Mouse (Mus musculus): ENCODE results near the gene Ecm1. TPM values are rescaled to one million over a fixed set of nuclear protein-coding genes. Genes with fewer than 3 reads are reported as not detected.

Ecm1 gene
- total RNA-seq (2014; fragmentation: Nextera tagmentation) (8.2 and 17.2 TPM in 2 replicates), total RNA-seq (2017) (not detected in 2 replicates)

DNA sequence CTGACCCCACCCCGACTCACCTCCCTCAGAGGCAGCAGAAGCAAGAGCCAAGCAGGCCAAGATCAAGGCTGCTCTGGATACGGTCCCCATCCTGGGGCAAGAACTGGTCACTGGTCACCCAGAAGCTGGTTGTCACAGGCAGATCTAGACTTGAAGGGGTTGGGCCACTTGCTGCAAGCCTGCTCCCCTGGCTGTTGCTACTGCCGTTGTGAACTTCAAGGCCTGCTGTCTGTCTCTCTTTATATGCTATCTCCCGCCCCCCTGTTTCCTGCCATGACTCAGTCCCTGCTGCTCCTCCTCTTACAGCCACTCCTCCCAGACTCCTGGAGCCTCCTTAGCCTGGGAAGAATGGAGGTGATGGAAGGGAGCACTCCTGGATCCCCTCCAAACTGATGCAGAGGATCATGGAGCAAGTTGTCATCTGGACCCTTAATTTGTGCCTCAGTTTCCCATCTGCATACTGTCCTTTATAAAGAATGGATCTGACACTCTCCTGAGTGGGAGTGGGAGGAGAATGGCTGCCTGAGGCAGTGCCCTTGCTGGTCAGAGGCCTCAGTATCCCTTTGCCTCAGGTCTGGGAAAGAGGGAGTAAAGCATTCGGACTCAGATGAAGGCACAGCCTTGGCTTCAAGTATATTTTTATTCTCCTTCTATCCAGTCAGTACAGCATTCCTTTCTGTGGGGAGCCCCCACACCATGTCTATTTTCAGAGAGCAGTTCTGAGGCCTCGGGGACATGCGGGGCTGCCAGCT lies at the start of gene Ecm1:
TSS of gene Ecm1 (minus strand) at position 217 of the 752 bp plus-strand sequence.
- ATAC-seq (replicated peaks; ENCODE audit: low FRiP score, low TSS enrichment, poor library complexity, severe bottlenecking), result no peak; the same call in 1 of the 2 replicates

DNA sequence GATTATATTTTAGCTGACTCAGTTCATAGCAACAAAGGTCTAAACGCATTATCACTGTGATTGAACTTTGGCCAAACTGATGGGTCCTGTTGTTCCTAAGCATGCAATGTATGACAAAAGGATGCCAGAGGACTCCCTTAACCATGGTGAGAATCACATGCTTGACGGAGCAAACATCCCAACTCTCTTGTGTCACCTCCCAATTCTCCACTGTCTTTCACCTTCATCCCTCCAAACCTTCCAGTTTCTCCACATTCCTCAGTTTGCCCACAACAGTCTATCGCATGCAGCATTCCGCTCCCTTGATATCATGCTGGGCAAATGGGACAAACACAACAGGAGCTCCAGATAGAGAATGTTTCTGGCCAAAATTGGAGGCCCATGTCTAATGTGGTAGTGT lies 46.1 kb upstream of the Ecm1 start:
- ATAC-seq (replicated peaks; ENCODE audit: low FRiP score, low TSS enrichment, poor library complexity, severe bottlenecking), result no peak

- ATAC-seq (replicated peaks; ENCODE audit: low FRiP score, low TSS enrichment, poor library complexity, severe bottlenecking), result no peak
These were observed 32.6 kb upstream of the Ecm1 start for GRCm38 (mm10) chr3:95771985-95772384.

DNA sequence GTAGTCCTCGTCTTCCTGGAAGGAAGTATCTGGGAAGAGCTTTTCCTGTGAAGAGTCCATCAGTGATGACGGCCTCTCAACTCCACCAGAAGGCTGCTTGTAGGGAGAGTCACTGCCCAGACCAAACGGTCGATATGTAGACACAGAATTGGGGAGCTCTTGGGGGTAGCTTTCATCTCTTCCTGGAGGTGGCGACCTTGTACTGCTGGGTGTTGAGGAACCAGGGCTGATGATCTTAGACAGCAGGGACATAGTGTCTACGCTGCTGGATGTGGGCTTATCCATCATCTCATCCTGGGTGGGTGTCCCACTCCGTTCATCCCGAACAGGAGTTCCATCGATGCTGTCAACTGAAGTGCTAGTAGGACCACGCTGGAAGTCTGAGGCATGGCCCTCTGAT lies 26.2 kb upstream of the Ecm1 start:
- ATAC-seq (replicated peaks; ENCODE audit: low FRiP score, low TSS enrichment, poor library complexity, severe bottlenecking), result peak; percentile 34; the same call in 1 of the 2 replicates

DNA sequence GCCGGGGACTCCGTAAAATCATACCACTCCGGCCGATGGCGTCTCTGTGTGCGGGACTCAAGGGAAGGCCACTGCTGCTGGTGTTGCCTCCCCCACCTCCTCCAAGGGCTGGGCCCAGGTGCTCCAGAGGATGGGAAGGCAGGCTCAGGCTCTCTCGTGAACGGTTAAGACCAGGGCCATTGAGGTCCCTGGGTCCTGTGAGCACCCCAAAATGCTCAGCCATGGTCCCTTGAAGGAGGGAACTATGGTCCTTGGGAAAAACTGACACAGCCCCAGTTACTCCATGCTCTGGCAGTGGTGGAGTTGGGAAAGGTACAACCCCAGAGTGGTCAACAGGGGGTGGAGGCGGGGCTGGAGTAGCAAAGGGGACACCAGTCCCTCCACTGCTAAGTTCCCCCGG lies 24.4 kb upstream of the Ecm1 start:
- ATAC-seq (replicated peaks; ENCODE audit: low FRiP score, low TSS enrichment, poor library complexity, severe bottlenecking), result no peak

- no peak for ATAC-seq (replicated peaks; ENCODE audit: low FRiP score, low TSS enrichment, poor library complexity, severe bottlenecking)
These were observed 23.6 kb upstream of the Ecm1 start for GRCm38 (mm10) chr3:95762961-95763360.

DNA sequence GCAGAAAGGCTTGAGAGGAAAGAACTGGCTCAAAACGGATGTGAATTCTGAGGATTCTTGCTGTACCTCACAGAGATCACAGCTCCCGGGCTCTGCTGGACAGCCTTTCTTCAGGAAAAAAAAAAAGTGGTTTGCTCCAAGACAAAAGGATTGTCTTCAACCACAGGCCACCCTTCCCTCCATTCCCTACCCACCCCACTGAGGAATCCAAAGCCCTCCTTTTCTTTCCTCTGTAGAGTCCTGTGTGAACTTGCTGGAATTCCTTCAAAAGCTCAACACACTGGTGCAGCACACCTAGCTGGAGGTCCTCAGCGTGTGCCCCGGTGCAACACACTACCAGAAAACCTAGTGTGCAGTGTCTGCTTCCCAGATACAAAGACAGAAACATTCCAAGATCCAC lies 22.4 kb upstream of the Ecm1 start:
- ATAC-seq (replicated peaks; ENCODE audit: low FRiP score, low TSS enrichment, poor library complexity, severe bottlenecking), result no peak

GRCm38 (mm10) chr3:95760656-95761055 lies 21.3 kb upstream of the Ecm1 start:
- ATAC-seq (replicated peaks; ENCODE audit: low FRiP score, low TSS enrichment, poor library complexity, severe bottlenecking), result no peak

DNA sequence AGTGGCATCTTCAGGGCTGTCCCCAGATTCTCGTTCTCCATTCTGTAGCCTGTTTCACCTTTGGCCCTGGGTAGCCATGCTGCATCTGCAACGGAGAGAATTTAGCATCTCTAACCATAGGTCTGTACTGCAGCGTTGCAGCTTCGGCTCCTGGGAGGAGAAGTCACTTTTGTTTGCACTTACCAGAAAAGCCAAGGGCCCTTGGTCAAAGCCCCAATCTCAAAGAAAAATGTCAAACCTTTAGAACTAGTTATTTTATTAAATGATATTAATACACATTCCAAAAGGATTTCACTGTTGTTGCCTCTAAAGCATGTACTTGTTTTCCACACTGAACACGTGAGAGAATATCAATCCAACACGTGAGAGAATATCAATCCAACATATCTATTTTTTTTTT lies 20.7 kb upstream of the Ecm1 start, which contains the start of gene Tars2:
TSS of gene Tars2 (minus strand) at position 101 of the 400 bp plus-strand sequence.
- ATAC-seq (replicated peaks; ENCODE audit: low FRiP score, low TSS enrichment, poor library complexity, severe bottlenecking), result no peak

DNA sequence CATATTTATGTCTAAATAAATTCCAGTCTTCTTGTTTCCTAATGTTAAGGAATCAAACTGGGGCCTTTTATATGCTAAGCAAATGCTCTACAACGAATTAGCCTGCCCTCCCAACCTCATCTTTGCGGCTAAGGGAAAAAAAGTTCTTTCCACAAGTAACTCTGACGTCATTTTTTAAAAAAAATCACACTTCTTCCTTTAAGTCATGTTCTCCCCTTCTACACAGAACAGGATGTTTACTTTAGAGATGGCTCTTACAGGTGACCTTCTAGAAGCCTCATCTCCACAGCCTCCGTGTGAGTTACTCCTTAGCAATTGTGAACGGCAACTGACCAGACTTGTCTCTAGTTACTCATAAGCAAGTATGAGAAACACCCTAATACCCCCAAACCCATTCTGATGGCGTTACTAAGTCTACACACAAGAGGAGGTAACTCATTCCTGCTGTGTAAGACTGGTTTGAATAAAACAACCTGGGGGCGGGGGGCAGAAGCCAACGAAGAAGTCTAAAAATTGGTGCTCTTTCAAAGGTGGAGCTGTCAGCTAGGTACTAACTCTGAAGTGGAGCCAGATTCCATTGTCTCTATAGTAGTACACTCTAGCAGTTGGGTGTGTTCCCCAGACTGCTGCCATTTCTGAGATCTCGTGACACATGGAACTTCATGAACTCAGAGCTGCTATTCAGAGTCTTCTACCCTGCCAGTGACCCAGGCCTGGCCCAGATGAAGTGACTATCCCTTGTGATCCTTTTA lies 19.3 kb upstream of the Ecm1 start:
- no peak for ATAC-seq (replicated peaks; ENCODE audit: low FRiP score, low TSS enrichment, poor library complexity, severe bottlenecking)

- no peak for ATAC-seq (replicated peaks; ENCODE audit: low FRiP score, low TSS enrichment, poor library complexity, severe bottlenecking)
These were observed 17.4 kb upstream of the Ecm1 start for GRCm38 (mm10) chr3:95756808-95757207.

DNA sequence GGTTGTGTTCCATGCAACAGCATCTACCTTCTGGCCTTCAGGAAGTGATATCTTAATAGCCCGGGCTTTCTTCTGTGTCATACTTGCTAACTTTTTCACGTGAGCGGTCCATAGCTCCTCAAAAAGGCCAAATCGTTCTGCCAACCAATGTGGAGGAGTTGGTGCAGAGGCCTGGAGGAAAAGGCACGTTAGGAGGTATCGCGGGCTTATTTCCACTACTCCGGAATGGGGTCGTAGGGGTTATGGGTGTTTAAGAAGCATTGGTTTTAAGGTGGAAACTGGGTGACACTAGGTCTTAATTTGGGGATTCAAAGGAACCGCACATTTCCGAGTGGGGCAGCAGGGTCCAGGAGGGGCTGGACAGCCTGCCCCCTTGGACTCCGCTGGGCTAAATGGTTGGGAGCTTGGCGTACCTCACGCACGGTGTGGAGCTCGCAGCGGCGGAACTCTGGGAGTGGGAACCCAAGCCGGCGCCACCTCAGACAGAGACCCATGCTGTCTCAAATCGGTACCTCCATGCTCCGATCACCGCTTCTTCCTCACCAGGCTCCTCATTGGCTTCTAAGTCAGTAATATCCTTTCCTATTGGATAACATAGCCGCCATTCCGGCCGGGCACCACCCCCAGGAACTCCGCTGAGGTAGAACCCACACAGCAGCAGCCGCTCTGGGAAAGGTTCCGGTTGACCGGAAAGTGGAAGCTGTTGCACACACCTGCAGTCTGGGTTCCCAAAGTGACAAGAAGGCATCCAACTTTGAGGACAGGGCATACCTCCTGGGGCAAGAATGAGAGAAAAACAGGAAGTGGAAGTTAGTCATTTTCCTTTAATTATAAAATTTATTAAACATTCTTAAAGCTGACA lies 15.2 kb upstream of the Ecm1 start:
- ATAC-seq (replicated peaks; ENCODE audit: low FRiP score, low TSS enrichment, poor library complexity, severe bottlenecking), result peak; percentile 98

GRCm38 (mm10) chr3:95752935-95753334 lies 13.6 kb upstream of the Ecm1 start:
- ATAC-seq (replicated peaks; ENCODE audit: low FRiP score, low TSS enrichment, poor library complexity, severe bottlenecking), result no peak

DNA sequence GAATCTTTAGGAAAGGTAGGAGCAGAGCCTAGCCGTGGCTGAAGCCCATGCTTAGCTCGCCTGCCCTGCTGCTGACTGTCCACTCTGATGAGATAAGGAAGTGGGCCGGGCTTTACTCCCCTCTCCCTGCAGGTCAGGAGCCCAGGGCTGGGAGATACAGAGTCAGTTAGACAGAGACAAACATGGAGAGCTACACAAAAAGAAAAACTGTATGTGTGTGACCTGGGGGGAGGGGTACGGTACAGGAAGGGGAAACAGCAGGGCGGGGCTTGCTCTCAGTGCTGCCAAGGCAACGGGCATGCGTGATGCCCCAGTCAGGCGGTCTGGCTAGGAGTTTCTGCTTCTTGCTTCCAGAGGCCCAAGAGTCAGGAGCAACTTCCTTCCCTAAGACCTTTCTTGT lies 1.0 kb upstream of the Ecm1 start:
- no peak for ATAC-seq (replicated peaks; ENCODE audit: low FRiP score, low TSS enrichment, poor library complexity, severe bottlenecking)

- ATAC-seq (replicated peaks; ENCODE audit: low FRiP score, low TSS enrichment, poor library complexity, severe bottlenecking), result no peak
These were observed 4.2 kb downstream of the Ecm1 start for GRCm38 (mm10) chr3:95735071-95735670.

- ATAC-seq (replicated peaks; ENCODE audit: low FRiP score, low TSS enrichment, poor library complexity, severe bottlenecking), result 0 out of 2 replicates have a peak, but pooled peaks have one; percentile 32
These were observed 5.2 kb downstream of the Ecm1 start for GRCm38 (mm10) chr3:95734092-95734702.

DNA sequence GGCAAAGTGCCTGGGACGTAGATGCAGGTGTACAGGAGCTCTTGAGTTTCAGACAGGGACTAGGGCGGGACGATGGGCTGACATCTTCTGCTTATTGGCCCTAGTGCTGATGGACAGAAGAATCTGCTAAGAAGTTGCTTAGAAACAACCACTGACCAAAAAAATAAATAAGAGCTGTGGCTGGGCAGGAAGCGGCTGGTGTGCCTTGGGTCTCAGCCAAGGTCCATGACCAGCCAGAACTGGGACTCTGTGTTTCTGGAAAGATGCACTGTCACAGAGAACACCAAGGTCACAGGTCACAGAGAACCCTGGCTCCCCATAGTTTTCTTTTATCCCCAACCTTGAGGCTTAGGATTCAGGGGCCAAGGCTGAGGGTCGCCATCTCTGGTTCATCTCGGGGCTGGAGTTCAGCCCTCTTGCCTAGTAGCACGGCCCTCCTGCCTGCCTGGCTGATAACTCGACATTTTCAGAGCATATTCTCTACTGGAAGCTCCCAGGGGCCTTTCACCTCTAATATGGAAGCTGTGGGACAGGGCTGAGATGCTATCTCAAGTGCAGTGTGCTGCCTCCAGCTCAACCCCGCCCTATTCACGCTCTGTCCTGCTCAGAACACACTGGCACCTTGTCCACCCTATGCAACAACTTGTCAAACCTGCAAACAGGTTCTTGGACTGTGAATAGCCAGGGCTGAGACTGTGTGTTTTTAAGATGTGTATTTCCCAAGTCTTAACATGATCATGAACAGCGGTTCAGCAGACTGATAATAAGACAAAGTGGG lies 6.4 kb downstream of the Ecm1 start:
- peak; percentile 42; the same call in 1 of the 2 replicates for ATAC-seq (replicated peaks; ENCODE audit: low FRiP score, low TSS enrichment, poor library complexity, severe bottlenecking)

- ATAC-seq (replicated peaks; ENCODE audit: low FRiP score, low TSS enrichment, poor library complexity, severe bottlenecking), result no peak
These were observed 7.1 kb downstream of the Ecm1 start for GRCm38 (mm10) chr3:95732297-95732696.

Measured in megakaryocyte-erythroid progenitor cell, adult 5-6 weeks (primary cell).